Mouse (Mus musculus) stomach, embryonic 15.5 days (tissue): Measurements from ENCODE around the gene Serinc4. TPM values are rescaled to one million over a fixed set of nuclear protein-coding genes. Genes with fewer than 3 reads are reported as not detected.
A peak's percentile ranks its signal among the peaks of the same experiment; 100 is the strongest.

Experiments
- ATAC-seq: fragments of 200-750 bp; cut with Nextera tagmentation; 2 replicates; pipeline ENCODE4 v1.8.0; 2017; ENCODE audit warnings: low read depth, moderate number of reproducible peaks, moderate TSS enrichment; ENCODE audit not compliant: insufficient read depth, low FRiP score
- H3K27ac ChIP-seq: fragments of 300-500 bp; sonication (generic); 2 replicates; pipeline ENCODE4 v1.5.1; 2015; ENCODE audit warnings: mild to moderate bottlenecking, inconsistent platforms
- H3K27me3 ChIP-seq: fragments of 300-500 bp; sonication (generic); replicated peaks from 2 replicates; pipeline ENCODE4 v1.6.1; 2015; ENCODE audit warnings: inconsistent platforms
- H3K36me3 ChIP-seq: fragments of 300-500 bp; sonication (generic); 2 replicates; pipeline ENCODE4 v1.6.1; 2015; ENCODE audit warnings: inconsistent platforms
- H3K4me1 ChIP-seq: fragments of 300-500 bp; sonication (generic); 2 replicates; pipeline ENCODE4 v1.6.1; 2015; ENCODE audit warnings: inconsistent platforms
- H3K4me2 ChIP-seq: fragments of 300-500 bp; sonication (generic); 2 replicates; pipeline ENCODE4 v1.6.1; 2015; ENCODE audit warnings: mild to moderate bottlenecking, inconsistent platforms
- H3K4me3 ChIP-seq: fragments of 300-500 bp; sonication (generic); replicated peaks from 2 replicates; pipeline ENCODE4 v1.5.1; 2015; ENCODE audit warnings: inconsistent platforms
- H3K9ac ChIP-seq: fragments of 300-500 bp; sonication (generic); 2 replicates; pipeline ENCODE4 v1.6.1; 2015; ENCODE audit warnings: inconsistent platforms
- H3K9me3 ChIP-seq: fragments of 300-500 bp; sonication (generic); 2 replicates; pipeline ENCODE4 v1.6.1; 2016; ENCODE audit warnings: inconsistent platforms
- WGBS: fragments of 180-500 bp; shearing (Covaris S2); methylation state at CpG from one replicate; pipeline ENCODE4 v1.1.7; 2015; 5-methylcytosine and 5-hydroxymethylcytosine counted together
- microRNA-seq: library from miRNA; unstranded; fragments of <30 nt; microRNA quantifications from one replicate; pipeline ENCODE4, GENCODE M21; 2016
- polyA plus RNA-seq: library from polyadenylated mRNA; unstranded; fragments of >200 nt; fragmentation: Nextera tagmentation; extraction: Ambion mirVana; gene quantifications from 2 replicates; pipeline ENCODE4 v1.2.1, GENCODE M21; 2015

The Serinc4 gene
- polyA plus RNA-seq, 1 experiment from 2014 or later: 0.30 TPM

- no peak for ATAC-seq
- H3K27me3 ChIP-seq: no peaks in the 10 kb centered on the region
- peaks cover 10% of the 10 kb centered on the region; the same call in 1 of the 2 replicates for H3K36me3 ChIP-seq
- H3K9ac ChIP-seq: no peak overlapping the region
- H3K4me2 ChIP-seq: peak overlapping the region; percentile 65
- H3K27ac ChIP-seq: no peak overlapping the region
- WGBS: 70% methylated on average over 3 of the region's 3 CpGs
- H3K9me3 ChIP-seq: no peaks in the 10 kb centered on the region
- H3K4me1 ChIP-seq: peaks cover 24% of the 10 kb centered on the region; the same call in 1 of the 2 replicates
- peak overlapping the region; percentile 67 for H3K4me3 ChIP-seq
These were observed 41.0 kb downstream of the Serinc4 start for GRCm38 (mm10) chr2:121415591-121415990.

GRCm38 (mm10) chr2:121415103-121415502 is 41.5 kb downstream of the Serinc4 start:
- Histone ChIP-seq H3K27me3 (no peaks in the 10 kb centered on the region), H3K4me3 (peak overlapping the region; percentile 67), H3K27ac (no peak overlapping the region), H3K4me1 (peaks cover 24% of the 10 kb centered on the region; the same call in 1 of the 2 replicates), H3K4me2 (peak overlapping the region; percentile 65), H3K36me3 (peaks cover 10% of the 10 kb centered on the region; the same call in 1 of the 2 replicates), H3K9me3 (no peaks in the 10 kb centered on the region), H3K9ac (no peak overlapping the region)
- ATAC-seq: no peak
- WGBS: 36% methylated on average over 3 of the region's 3 CpGs

GRCm38 (mm10) chr2:121414139-121414685 is 42.4 kb downstream of the Serinc4 start:
- Histone ChIP-seq H3K4me2 (peak overlapping the region; percentile 65), H3K4me3 (peak overlapping the region; percentile 67), H3K36me3 (peaks cover 10% of the 10 kb centered on the region; the same call in 1 of the 2 replicates), H3K9me3 (no peaks in the 10 kb centered on the region), H3K27ac (peak overlapping the region; percentile 91), H3K4me1 (peaks cover 21% of the 10 kb centered on the region; the same call in 1 of the 2 replicates), H3K27me3 (no peaks in the 10 kb centered on the region), H3K9ac (peak overlapping the region; percentile 72)
- under 1% methylated on average over 32 of the region's 32 CpGs for WGBS
- ATAC-seq: peak; percentile 41

GRCm38 (mm10) chr2:121413387-121414042 is 43.1 kb downstream of the Serinc4 start, which contains the start of the genes Pdia3 and Catsper2:
Gene Pdia3 (plus strand): TSS chr2:121413775.
Gene Catsper2 (minus strand): TSS chr2:121413792.
- no peaks in the 10 kb centered on the region for H3K9me3 ChIP-seq
- H3K4me3 ChIP-seq: peak within 1 kb of the TSS; percentile 67
- H3K4me1 ChIP-seq: peaks cover 16% of the 10 kb centered on the region; the same call in 1 of the 2 replicates
- peak; percentile 99 for ATAC-seq
- peak within 1 kb of the TSS; percentile 91 for H3K27ac ChIP-seq
- H3K27me3 ChIP-seq: no peaks in the 10 kb centered on the region
- peak within 1 kb of the TSS; percentile 65 for H3K4me2 ChIP-seq
- WGBS: under 1% methylated on average over 68 of the region's 68 CpGs
- H3K36me3 ChIP-seq: peaks cover 6% of the 10 kb centered on the region; the same call in 1 of the 2 replicates
- H3K9ac ChIP-seq: peak within 1 kb of the TSS; percentile 72

- WGBS: 10% methylated on average over 4 of the region's 4 CpGs
- Histone ChIP-seq H3K36me3 (peaks cover 3% of the 10 kb centered on the region; the same call in 1 of the 2 replicates), H3K9ac (peak overlapping the region; percentile 32; the same call in 1 of the 2 replicates), H3K4me2 (peak overlapping the region; percentile 65), H3K9me3 (no peaks in the 10 kb centered on the region), H3K27me3 (no peaks in the 10 kb centered on the region), H3K4me3 (peak overlapping the region; percentile 67), H3K27ac (peak overlapping the region; percentile 91), H3K4me1 (peaks cover 14% of the 10 kb centered on the region; the same call in 1 of the 2 replicates)
- ATAC-seq: no peak
These were observed 43.7 kb downstream of the Serinc4 start for GRCm38 (mm10) chr2:121412843-121413386.

GRCm38 (mm10) chr2:121408160-121408559 is 48.4 kb downstream of the Serinc4 start:
- H3K36me3 ChIP-seq: no peaks in the 10 kb centered on the region
- H3K9me3 ChIP-seq: no peaks in the 10 kb centered on the region
- no peak overlapping the region for H3K4me2 ChIP-seq
- no peak overlapping the region for H3K27ac ChIP-seq
- no peak overlapping the region for H3K4me3 ChIP-seq
- 37% methylated on average over 4 of the region's 4 CpGs for WGBS
- ATAC-seq: no peak
- 0 out of 2 replicates have a peak, but pooled peaks cover 3% of the 10 kb centered on the region for H3K4me1 ChIP-seq
- H3K27me3 ChIP-seq: no peaks in the 10 kb centered on the region
- no peak overlapping the region for H3K9ac ChIP-seq

DNA sequence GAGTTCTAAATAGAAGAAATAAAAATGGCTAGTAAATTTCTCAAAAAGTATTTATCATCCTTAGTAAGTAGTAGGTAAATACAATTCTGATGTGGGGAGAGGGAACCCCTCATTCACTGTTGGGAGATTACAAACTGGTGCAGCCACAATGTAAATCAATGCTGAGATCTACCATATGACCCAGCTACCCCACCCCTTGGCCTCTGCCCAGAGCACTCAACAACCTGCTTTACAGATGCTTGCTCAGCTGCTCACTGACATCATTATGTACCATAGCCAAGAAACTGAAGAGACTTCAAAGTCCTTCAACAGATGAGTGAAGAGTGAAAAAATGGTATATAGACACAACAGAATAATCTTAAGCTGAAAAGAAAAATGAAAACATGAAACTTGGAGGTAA is 53.3 kb downstream of the Serinc4 start:
- H3K36me3 ChIP-seq: no peaks in the 10 kb centered on the region
- no peak overlapping the region for H3K4me3 ChIP-seq
- no peak overlapping the region for H3K4me2 ChIP-seq
- H3K9ac ChIP-seq: no peak overlapping the region
- ATAC-seq: no peak
- no peak overlapping the region for H3K27ac ChIP-seq
- no peaks in the 10 kb centered on the region for H3K4me1 ChIP-seq
- no peaks in the 10 kb centered on the region for H3K27me3 ChIP-seq
- H3K9me3 ChIP-seq: no peaks in the 10 kb centered on the region

GRCm38 (mm10) chr2:121396624-121397023 is 60.0 kb downstream of the Serinc4 start:
- Histone ChIP-seq H3K4me1 (no peaks in the 10 kb centered on the region), H3K9me3 (no peaks in the 10 kb centered on the region), H3K27me3 (no peaks in the 10 kb centered on the region), H3K9ac (no peak overlapping the region), H3K4me3 (no peak overlapping the region), H3K36me3 (no peaks in the 10 kb centered on the region), H3K27ac (no peak overlapping the region), H3K4me2 (no peak overlapping the region)
- 11% methylated on average over 8 of the region's 8 CpGs for WGBS
- no peak for ATAC-seq

Small RNAs within 50 kb of the gene (microRNA-seq; reads per million reads assigned to microRNA genes)
- not detected for gene Gm22953

Other genes with a start within 250 kb of the Serinc4 start
- 51.9 and 60.6 TPM in 2 replicates for gene Trp53bp1, start 185.4 kb downstream of the Serinc4 start, polyA plus RNA-seq
- 4.0 and 5.3 TPM in 2 replicates for gene Map1a, start 167.2 kb downstream of the Serinc4 start, polyA plus RNA-seq
- 16.7 and 18.1 TPM in 2 replicates for gene Ppip5k1, start 101.4 kb downstream of the Serinc4 start, polyA plus RNA-seq
- gene Ckmt1, start 99.1 kb downstream of the Serinc4 start, polyA plus RNA-seq: 157 and 165 TPM in 2 replicates
- not detected in 2 replicates for gene Strc, start 69.6 kb downstream of the Serinc4 start, polyA plus RNA-seq
- gene Pdia3, start 43.0 kb downstream of the Serinc4 start, polyA plus RNA-seq: 742 and 872 TPM in 2 replicates
- 1.6 and 2.3 TPM in 2 replicates for gene Catsper2, start 43.0 kb downstream of the Serinc4 start, polyA plus RNA-seq
- 10.1 and 10.9 TPM in 2 replicates for gene Ell3, start 12.5 kb downstream of the Serinc4 start, polyA plus RNA-seq
- gene Serf2, start 7.6 kb downstream of the Serinc4 start, polyA plus RNA-seq: 449 and 538 TPM in 2 replicates
- gene Hypk, start 3.5 kb downstream of the Serinc4 start, polyA plus RNA-seq: 96.0 and 102 TPM in 2 replicates
- 45.7 and 47.5 TPM in 2 replicates for gene Mfap1b, start 17.3 kb upstream of the Serinc4 start, polyA plus RNA-seq
- gene Mfap1a, start 49.9 kb upstream of the Serinc4 start, polyA plus RNA-seq: 23.9 and 24.5 TPM in 2 replicates
- 7.7 and 8.0 TPM in 2 replicates for gene Wdr76, start 49.9 kb upstream of the Serinc4 start, polyA plus RNA-seq